Mouse (Mus musculus): ENCODE measurements at regions not wholly inside any gene's neighbourhood (a gene's known extent, or its start where the extent isn't known, plus 50 kb on each side); places are given as distances from the start of the nearest gene placed in this dataset.

DNA sequence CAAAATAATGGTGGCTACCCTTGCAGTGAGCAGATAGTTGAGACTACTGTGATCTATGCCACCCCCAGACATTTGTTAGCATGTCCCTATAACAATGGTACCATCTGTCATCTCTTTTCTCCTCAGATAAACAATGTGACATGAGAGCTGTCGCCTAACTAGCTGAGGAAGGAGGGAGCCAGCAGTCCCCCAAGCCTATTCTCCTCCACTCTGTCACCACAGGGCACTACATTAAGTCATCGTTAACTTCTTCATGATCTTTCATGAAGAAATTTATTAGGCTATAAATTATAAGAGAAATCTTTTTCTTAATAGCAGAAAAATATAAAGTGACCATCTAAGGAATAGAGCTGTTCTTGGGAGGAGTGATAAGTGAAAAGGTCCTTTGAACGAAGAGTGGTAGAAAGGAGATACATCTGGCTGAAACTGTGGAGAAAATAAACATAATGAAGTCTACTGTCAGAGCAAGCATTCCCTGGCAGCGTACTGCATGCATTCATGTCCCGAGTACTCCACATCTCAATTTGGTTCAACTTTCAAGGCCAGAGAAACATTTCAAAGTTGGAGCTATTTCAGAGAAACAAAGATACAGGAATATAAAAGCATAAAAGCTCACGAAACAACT lies 192.0 kb upstream of the Dio2 start:
- H3K79me2 ChIP-seq (replicated peaks; ENCODE audit: control insufficient read depth, extremely low read depth, insufficient read depth, poor library complexity, severe bottlenecking), result no peaks in the 10 kb centered on the region
- H3K36me3 ChIP-seq (replicated peaks in 1 of 2; ENCODE audit: control insufficient read depth in 1 of 2, insufficient read depth in 1 of 2, low read length in 1 of 2), result no peaks in the 10 kb centered on the region
- no peak overlapping the region for H3K4me2 ChIP-seq (ENCODE audit: insufficient read depth, low read depth, poor library complexity, severe bottlenecking)
- H3K9ac ChIP-seq (ENCODE audit: insufficient read depth, low read depth), result no peak overlapping the region
- dilution Hi-C loops (cut with MboI; ENCODE audit: extremely low pct_ligation_motif_present, extremely low pct_unique_long_range_greater_than_20kb, low sequenced_read_pairs), result no loop called here
- H3K4me3 ChIP-seq (replicated peaks in 1 of 3; ENCODE audit: low read depth in 2 of 3, low read length in 2 of 3, poor library complexity in 1 of 3), result no peak overlapping the region
- no peaks in the 10 kb centered on the region for H3K9me3 ChIP-seq (replicated peaks; ENCODE audit: low read length)
- DNase-seq (ENCODE audit: extremely low read depth), result no peak
- no peaks in the 10 kb centered on the region for H3K27me3 ChIP-seq (replicated peaks)
- no peaks in the 10 kb centered on the region for H3K4me1 ChIP-seq (ENCODE audit: control insufficient read depth in 1 of 2, insufficient read depth in 2 of 2)
- in situ Hi-C loops (cut with MboI; ENCODE audit: low pct_ligation_motif_present, low pct_unique_long_range_greater_than_20kb, low sequenced_read_pairs), result no loop called here
- no peak for TF ChIP-seq RCOR1 (conservative IDR thresholded peaks at IDR 0.05; ENCODE audit: low read depth, low read length)
- TF ChIP-seq SIN3A (IDR thresholded peaks at IDR 0.05; ENCODE audit: low read length), result no peak
- TF ChIP-seq MAZ (IDR thresholded peaks at IDR 0.05; ENCODE audit: low read depth, low read length), result no peak
- TF ChIP-seq EP300 (IDR thresholded peaks at IDR 0.05; ENCODE audit: low read length), result no peak
- H3K27ac ChIP-seq (ENCODE audit: insufficient read depth, low read depth), result no peak overlapping the region

DNA sequence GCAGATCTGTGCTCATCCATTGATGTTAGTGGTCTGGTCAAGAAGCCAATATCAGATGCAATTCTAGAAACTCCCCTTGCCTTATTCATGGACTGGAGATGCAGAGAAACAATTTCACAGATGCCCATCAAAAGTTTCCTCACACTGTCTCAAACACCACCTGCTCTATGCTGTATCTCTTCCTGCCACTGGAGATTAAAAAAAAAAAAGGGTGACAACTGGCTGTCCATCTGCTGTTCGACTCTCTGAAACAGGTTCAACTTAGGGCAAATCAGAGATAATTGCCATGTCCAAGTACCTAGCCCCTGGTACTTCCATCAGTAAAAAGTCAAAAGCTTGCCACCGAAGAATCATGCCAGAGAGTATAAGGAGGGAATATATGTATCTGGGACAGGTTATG lies 185.4 kb upstream of the Dio2 start:
- no peak overlapping the region for H3K27ac ChIP-seq (ENCODE audit: insufficient read depth, low read depth)
- H3K4me2 ChIP-seq (ENCODE audit: insufficient read depth, low read depth, poor library complexity, severe bottlenecking), result no peak overlapping the region
- TF ChIP-seq UBTF (IDR thresholded peaks at IDR 0.05; ENCODE audit: low read depth, low read length), result no peak
- TF ChIP-seq JUN (IDR thresholded peaks at IDR 0.05; ENCODE audit: insufficient read depth, low read depth, low read length), result no peak
- no peak for TF ChIP-seq CHD1 (IDR thresholded peaks at IDR 0.05; ENCODE audit: low read depth, low read length)
- TF ChIP-seq KAT2A (IDR thresholded peaks at IDR 0.05; ENCODE audit: insufficient replicate concordance, low read length), result no peak
- no peak for TF ChIP-seq SMC3 (IDR thresholded peaks at IDR 0.05; ENCODE audit: low read depth, low read length)
- TF ChIP-seq HCFC1 (IDR thresholded peaks at IDR 0.05; ENCODE audit: low read depth, low read length), result no peak
- H3K9me3 ChIP-seq (replicated peaks; ENCODE audit: low read length), result no peaks in the 10 kb centered on the region
- H3K36me3 ChIP-seq (replicated peaks in 1 of 2; ENCODE audit: control insufficient read depth in 1 of 2, insufficient read depth in 1 of 2, low read length in 1 of 2), result no peaks in the 10 kb centered on the region
- H3K4me3 ChIP-seq (replicated peaks in 1 of 3; ENCODE audit: low read depth in 2 of 3, low read length in 2 of 3, poor library complexity in 1 of 3), result no peak overlapping the region
- no peaks in the 10 kb centered on the region for H3K79me2 ChIP-seq (replicated peaks; ENCODE audit: control insufficient read depth, extremely low read depth, insufficient read depth, poor library complexity, severe bottlenecking)
- dilution Hi-C loops (cut with MboI; ENCODE audit: extremely low pct_ligation_motif_present, extremely low pct_unique_long_range_greater_than_20kb, low sequenced_read_pairs) (no loop called here), in situ Hi-C loops (cut with MboI; ENCODE audit: low pct_ligation_motif_present, low pct_unique_long_range_greater_than_20kb, low sequenced_read_pairs) (no loop called here)
- H3K27me3 ChIP-seq (replicated peaks), result no peaks in the 10 kb centered on the region
- DNase-seq (ENCODE audit: extremely low read depth), result no peak
- no peaks in the 10 kb centered on the region for H3K4me1 ChIP-seq (ENCODE audit: control insufficient read depth in 1 of 2, insufficient read depth in 2 of 2)
- H3K9ac ChIP-seq (ENCODE audit: insufficient read depth, low read depth), result no peak overlapping the region

DNA sequence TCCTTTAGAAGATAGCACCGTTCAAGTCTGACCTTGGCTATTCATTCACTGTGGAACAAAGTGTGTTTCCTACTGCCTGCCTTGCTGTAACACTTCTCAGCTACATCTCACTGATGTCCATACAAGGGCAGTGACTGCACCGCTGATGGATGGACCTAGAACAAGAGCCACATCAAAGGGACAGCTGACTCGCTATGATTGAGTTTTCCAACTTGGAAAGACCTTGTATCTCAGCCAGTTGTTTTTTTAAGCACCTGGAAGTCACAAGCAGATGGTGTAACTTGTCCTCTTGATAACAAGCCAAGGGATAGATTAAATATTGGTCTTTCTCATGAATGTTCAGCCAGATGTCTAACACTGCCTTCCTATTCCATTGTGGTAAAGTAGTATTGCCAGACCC lies 184.9 kb upstream of the Dio2 start:
- H3K9me3 ChIP-seq (replicated peaks; ENCODE audit: low read length), result no peaks in the 10 kb centered on the region
- no peak overlapping the region for H3K4me2 ChIP-seq (ENCODE audit: insufficient read depth, low read depth, poor library complexity, severe bottlenecking)
- no peaks in the 10 kb centered on the region for H3K27me3 ChIP-seq (replicated peaks)
- no peak overlapping the region for H3K27ac ChIP-seq (ENCODE audit: insufficient read depth, low read depth)
- no peaks in the 10 kb centered on the region for H3K4me1 ChIP-seq (ENCODE audit: control insufficient read depth in 1 of 2, insufficient read depth in 2 of 2)
- DNase-seq (ENCODE audit: extremely low read depth), result no peak
- TF ChIP-seq RAD21 (IDR thresholded peaks at IDR 0.05; ENCODE audit: low read depth, low read length) (no peak), JUND (conservative IDR thresholded peaks at IDR 0.05; ENCODE audit: low read depth, low read length) (no peak), JUN (IDR thresholded peaks at IDR 0.05; ENCODE audit: insufficient read depth, low read depth, low read length) (no peak), KAT2A (IDR thresholded peaks at IDR 0.05; ENCODE audit: insufficient replicate concordance, low read length) (no peak), SIN3A (IDR thresholded peaks at IDR 0.05; ENCODE audit: low read length) (no peak), ETS1 (conservative IDR thresholded peaks at IDR 0.05; ENCODE audit: low read depth, low read length) (no peak), MYC (IDR thresholded peaks at IDR 0.05; ENCODE audit: low read depth, low read length) (no peak), CHD2 (IDR thresholded peaks at IDR 0.05; ENCODE audit: low read length) (no peak), SMC3 (IDR thresholded peaks at IDR 0.05; ENCODE audit: low read depth, low read length) (no peak), EP300 (IDR thresholded peaks at IDR 0.05; ENCODE audit: low read length) (no peak), CHD1 (IDR thresholded peaks at IDR 0.05; ENCODE audit: low read depth, low read length) (no peak), POLR2AphosphoS2 (IDR thresholded peaks at IDR 0.05; ENCODE audit: low read depth, low read length) (no peak), POLR2A (IDR thresholded peaks at IDR 0.05; ENCODE audit: low read depth, low read length) (no peak), E2F4 (IDR thresholded peaks at IDR 0.05; ENCODE audit: insufficient replicate concordance, low read depth, low read length) (no peak), NELFE (IDR thresholded peaks at IDR 0.05; ENCODE audit: low read depth, low read length) (no peak), ZNF384 (IDR thresholded peaks at IDR 0.05; ENCODE audit: low read depth, low read length) (no peak)
- no peak overlapping the region for H3K9ac ChIP-seq (ENCODE audit: insufficient read depth, low read depth)
- in situ Hi-C loops (cut with MboI; ENCODE audit: low pct_ligation_motif_present, low pct_unique_long_range_greater_than_20kb, low sequenced_read_pairs) (no loop called here), dilution Hi-C loops (cut with MboI; ENCODE audit: extremely low pct_ligation_motif_present, extremely low pct_unique_long_range_greater_than_20kb, low sequenced_read_pairs) (no loop called here)
- no peak overlapping the region for H3K4me3 ChIP-seq (replicated peaks in 1 of 3; ENCODE audit: low read depth in 2 of 3, low read length in 2 of 3, poor library complexity in 1 of 3)
- H3K79me2 ChIP-seq (replicated peaks; ENCODE audit: control insufficient read depth, extremely low read depth, insufficient read depth, poor library complexity, severe bottlenecking), result no peaks in the 10 kb centered on the region
- H3K36me3 ChIP-seq (replicated peaks in 1 of 2; ENCODE audit: control insufficient read depth in 1 of 2, insufficient read depth in 1 of 2, low read length in 1 of 2), result no peaks in the 10 kb centered on the region
